Mouse (Mus musculus): ENCODE data around the gene Catsperz.
"Not testable (repeated sequence)": the region's sequence is repeated elsewhere in the genome, so short reads cannot be mapped to it uniquely, and the experiment has no call there.

Gene Catsperz

DNA sequence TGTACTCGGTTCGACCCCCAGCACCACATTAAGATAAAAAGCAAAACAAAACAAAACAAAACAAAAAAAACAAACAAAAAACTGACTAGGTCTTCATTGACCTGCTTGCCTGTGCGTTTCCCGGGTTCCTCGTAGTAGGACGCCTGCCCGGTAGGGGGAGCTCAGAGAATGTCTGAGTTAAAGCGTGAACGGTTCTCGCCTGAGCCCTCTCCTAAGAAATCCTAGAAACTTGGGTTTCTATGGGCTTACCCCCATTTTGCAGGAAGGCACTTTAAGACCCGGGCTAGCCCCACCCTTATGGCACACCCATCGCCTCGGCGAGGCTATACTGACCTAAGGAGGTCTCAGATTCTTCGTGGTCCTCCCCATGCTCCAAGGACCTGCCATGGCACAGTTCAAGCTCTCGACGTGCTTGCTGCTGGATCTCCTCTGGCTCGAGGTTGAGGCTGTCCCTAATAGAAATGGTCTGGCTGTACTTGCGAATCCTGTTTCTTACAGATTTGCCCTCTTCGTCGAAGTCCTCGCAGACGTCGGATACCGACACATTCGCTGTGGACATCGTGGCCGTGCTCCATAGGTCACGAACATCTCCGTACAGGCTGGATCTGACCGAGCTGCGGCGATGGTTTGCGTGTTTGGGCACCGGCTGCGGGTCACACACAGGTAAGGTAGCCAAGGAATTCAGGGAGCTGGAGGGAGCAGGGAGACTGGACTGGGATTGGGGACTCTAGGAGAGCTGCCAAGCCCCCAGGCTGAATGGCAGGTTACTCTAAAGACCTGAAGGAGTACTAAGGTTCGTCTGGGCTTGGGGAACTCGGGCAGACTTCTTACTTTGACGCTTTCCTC, 496 bp downstream of the Catsperz start:
- ATAC-seq (ENCODE audit: low TSS enrichment), result no peak

DNA sequence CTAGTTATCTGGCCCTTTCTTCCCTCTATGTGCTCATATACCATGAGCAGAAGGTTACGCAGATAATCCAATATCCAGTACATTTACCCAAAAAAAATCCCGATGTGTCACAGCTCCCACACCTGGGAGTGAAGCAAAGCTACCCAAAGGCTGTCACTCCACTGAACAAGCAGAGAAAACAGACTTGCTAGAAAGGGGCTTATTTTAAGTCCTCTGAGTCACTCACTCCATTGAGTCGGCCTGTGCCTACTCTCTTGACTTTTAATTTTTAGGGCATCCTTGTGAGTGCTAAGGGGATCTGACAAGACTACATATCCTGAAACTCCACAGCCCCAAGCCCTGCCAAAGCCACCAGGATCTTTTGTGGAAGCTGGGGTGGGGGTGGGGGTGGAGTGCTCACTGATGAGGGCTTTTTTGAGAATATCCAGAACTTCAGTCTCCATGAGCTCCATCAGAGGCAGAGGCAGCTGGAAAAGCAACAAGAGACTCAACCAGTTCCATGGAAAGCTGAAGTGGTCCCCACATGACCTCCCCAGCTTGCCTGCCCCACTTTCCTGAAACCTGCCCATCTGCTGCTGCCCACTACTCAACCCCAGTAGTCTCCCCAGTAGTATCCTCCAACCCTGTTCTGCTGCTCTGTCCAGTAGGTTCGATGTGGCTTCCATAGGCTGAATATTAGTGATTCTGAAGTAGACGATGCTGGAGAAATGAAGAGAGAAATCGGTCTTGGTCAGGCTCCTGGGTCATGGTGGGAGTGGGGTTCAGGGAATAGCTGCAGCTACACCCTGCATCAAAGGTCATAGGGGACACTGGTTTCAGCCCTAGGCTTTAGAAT, 2.1 kb downstream of the Catsperz start:
- ATAC-seq (ENCODE audit: low TSS enrichment), result no peak

DNA sequence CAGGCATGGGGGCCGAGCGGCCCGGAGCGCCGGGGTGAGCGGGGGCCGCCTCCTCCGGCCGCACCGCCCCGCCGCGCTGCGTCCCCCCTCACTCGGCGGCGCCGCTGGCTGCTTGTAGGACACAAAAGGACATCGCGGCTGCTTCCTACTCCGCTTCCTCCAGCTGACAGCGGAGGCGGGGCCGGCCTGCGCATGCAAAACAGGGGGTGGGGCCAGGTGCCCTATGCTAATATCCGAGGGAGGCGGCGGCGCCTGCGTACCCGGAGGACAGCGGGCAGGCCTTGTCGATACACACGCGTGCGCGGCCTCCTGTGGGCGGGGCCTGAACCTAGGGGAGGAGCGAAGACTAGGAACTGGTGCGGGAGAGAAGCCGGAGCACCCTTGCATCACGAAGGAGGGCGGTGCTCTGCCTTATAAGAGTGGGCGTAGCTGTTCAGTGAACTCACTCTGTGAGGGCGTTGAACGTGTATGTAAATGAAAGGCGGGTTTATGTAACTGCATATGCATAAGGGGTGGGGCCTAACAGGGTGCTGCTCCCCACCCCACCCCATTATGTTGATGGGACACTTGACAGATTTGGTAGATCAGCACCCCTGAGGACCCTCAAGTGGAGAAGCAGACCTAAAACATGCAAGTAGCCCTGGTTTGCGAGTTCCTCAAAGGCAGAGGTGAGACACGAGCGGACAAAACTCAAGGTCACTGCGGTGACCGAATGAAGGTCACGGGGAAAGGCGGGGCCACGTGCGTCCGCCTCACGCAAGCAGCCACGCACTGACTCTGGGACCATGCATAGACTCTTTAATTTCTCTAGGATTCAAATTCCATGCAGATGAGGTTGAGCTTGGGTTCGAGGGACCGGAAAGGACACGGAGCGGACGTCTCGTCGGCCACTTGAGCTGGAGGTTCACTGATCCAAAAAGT, 3.3 kb downstream of the Catsperz start, which contains the start of gene Esrra:
Gene Esrra, minus strand, starts transcription at position 167 of the 921 bp plus-strand sequence.
- peak; percentile 87 for ATAC-seq (ENCODE audit: low TSS enrichment)

DNA sequence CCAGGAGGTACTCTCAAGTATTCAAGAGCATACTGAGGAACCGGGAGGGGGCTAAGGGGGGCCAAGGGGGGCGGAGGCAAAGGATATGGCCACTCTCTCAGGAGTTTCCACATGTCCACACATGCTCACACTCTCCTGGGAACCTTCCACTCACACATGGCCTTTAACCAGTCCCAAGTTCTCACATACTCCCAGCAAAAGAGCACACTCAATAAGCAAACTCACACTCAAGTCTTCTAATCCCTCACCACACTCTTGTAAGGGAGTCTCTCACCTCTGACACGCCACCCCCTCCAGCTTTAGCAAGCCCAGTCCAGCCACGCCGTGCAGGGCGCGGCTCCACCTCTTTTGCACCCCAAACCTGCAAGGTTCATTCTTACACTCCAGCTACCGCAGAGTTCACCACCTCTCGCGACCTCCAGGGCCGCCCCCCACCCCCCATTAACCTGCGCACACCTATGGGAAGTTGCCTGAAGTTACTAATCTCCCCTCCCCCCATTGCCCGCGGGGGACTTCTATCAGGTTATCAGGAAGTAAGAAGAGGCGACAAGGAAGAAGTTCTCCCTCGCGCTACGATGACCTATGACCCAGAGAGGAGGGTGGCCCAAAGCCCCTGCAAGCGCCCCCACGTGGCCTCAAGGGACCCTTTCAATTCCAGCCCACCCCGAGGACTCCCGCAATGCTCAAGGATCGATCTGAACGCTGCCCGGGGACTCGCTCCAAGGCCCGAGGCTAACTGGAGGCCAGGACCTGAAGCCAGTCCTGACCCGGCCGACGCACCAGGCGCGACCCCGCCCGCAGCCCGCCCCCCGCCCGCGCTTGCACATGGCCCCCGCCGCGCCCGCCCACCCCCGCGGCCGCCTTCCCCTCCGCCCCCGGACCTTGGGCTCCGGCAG, 4.2 kb downstream of the Catsperz start:
- ATAC-seq (ENCODE audit: low TSS enrichment), result no peak

DNA sequence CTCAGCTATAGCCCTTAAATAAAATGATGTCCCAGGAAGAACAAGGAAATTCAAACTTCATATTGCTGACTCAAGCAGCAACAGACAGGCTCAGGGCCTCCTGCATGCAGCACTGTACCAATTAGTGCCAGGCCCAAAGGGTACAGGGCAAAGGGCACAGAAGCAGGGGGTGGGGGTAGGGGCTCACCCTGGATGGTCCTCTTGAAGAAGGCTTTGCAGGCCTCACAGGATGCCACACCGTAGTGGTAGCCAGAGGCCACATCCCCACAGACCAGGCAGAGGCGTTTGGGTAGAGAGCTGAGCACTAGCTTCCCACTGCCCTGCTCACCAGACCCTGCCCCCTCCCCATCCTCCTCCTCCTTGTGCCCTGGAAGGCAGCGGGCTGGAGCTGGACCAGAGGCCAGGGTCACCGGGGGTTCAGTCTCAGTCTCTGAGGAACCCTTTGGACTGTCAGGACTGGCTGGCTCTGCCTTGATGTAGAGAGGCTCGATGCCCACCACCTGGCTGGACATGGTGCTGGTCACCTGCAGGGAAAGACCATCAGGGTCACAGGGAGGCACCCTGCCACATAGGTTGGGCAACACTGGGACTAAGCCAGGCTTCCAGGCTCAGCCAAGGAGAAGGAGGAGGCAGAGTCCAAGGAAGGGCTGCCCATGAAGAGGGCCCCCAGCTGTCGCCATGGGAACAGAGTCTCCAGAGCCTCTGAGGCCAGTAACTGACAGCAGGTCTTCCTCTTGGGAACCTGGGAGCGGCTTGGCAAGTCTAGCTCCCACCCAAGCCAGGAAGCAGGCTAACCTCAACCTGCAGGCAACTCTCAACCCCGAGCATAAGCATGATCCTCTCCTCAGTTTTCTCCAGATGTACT, 5.1 kb downstream of the Catsperz start:
- no peak for ATAC-seq (ENCODE audit: low TSS enrichment)

DNA sequence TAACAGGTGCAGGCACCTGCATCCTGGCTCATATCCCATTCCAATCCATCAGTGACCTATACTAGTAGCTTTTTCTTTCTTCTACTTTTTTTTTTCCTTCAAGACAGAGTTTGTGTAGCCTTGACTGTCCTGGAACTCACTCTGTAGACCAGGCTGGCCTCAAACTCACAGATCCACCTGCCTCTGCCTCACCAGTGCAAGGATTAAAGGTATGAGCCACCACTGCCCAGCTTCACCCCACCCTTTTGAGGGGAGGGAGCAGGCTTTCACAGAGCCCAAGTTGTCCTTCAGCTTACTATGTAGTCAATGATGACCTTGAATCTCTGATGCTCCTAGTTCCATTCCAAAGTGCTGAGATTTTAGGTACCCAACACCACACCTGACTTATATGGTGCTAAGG, 5.7 kb downstream of the Catsperz start:
- no peak for ATAC-seq (ENCODE audit: low TSS enrichment)

DNA sequence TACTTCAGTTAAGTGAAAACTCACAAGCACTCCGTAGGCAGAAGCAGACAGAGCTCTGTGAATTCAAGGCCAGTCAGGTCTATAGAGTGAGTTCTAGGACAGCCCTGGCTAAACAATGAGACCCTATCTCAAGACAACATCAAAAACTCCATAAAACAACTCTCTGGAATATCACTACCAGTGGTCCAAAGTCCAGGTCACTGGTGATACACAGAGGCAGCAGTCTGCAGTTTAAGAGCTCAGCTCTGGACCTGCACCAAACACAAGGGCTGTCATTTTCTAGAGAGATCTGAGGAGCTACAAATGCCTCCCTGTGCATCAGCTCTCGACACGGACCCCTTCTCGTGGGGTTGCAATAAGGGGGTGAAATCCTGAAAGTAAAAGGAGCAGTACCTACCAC, 6.9 kb downstream of the Catsperz start:
- ATAC-seq (ENCODE audit: low TSS enrichment), result no peak

DNA sequence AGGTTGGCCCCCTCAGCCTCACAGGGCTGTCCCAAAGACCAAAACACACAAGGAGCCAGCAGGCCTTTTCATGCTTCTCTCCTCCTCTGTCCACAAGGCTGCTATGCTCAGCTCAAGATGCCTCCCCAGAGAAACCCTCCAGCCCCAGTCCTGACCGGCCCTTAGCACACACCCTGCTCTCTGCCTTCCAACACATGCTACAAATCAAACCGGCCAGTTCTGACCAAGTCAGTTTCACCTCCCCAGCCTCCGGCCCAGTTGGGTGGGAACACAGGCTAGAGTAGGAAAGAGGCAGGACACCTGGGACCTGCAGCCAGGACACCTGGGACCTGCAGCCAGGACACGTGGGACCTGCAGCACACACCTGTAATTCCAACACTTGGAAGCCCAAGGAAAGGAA, 8.7 kb downstream of the Catsperz start:
- ATAC-seq (ENCODE audit: low TSS enrichment), result no peak

DNA sequence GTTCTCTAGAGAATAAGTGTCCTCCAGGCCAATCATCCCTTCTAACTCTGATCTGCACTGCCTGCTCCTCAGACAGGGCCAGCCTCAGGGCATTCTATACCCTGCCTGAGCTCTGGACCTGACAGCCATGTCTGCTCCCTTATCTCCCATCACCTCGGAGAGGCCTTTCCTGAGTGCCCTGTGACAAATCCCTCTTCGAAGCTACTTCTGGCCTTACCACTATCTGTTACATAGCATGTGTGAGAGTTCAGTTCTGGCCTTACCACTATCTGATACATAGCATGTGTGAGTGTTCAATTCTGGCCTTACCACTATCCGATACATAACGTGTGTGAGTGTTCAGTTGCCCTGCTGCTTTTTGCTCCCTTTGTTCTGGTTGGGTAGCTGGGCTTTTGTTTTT, 9.9 kb downstream of the Catsperz start:
- ATAC-seq (ENCODE audit: low TSS enrichment), result no peak

DNA sequence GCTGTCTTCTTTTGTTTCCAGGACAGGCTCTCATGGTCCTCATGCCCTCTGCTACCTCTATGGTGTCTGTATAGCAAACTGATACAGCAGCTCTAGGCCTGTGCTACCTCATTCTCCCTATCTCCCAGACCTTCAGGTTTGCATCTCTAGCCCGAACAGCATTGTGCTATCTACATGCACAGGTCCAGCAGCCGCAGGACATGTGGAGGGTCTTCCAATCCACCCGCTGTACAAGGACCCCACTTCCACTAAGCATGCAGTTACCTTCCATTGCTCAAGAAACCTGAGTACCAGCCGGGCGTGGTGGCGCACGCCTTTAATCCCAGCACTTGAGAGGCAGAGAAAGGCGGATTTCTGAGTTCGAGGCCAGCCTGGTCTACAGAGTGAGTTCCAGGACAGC, 10.6 kb downstream of the Catsperz start:
- ATAC-seq (ENCODE audit: low TSS enrichment), result no peak

DNA sequence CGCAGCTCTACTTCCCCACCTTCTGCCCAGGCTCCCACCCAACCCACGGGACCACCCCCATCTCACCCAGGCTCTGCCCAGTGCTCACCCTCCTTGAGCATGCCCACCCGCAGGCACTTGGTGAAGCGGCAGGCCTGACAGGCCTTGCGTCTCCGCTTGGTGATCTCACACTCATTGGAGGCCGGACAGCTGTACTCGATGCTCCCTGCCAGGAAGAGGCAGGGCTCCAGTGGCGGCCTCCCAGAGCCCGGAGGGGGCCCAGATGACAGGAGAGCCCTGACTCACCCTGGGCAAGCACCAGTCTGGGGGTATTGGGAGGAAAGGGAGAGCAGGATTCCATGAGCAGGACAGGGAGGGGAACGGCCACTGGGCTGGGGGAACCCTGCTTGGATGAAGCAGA, 11.2 kb downstream of the Catsperz start:
- no peak for ATAC-seq (ENCODE audit: low TSS enrichment)

DNA sequence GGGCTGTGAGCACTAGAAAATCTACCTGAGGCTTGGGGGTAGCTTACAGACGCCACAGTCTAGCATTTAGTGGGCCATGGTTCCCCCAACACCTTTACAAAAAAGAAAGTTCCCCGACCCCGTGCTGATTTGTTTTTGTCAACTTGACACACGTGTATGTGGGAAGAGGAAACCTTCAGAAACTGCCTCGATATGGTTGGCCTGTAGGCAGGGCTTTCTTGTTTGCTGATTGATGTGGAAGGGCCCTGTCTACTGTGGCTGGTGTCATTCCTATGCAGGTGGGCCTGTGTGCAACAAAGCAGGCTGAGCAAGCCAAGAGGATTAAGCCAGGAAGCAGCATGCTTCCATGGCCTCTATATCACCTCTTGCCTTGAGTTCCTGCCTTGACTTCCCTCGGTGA, 12.1 kb downstream of the Catsperz start:
- no peak for ATAC-seq (ENCODE audit: low TSS enrichment)

DNA sequence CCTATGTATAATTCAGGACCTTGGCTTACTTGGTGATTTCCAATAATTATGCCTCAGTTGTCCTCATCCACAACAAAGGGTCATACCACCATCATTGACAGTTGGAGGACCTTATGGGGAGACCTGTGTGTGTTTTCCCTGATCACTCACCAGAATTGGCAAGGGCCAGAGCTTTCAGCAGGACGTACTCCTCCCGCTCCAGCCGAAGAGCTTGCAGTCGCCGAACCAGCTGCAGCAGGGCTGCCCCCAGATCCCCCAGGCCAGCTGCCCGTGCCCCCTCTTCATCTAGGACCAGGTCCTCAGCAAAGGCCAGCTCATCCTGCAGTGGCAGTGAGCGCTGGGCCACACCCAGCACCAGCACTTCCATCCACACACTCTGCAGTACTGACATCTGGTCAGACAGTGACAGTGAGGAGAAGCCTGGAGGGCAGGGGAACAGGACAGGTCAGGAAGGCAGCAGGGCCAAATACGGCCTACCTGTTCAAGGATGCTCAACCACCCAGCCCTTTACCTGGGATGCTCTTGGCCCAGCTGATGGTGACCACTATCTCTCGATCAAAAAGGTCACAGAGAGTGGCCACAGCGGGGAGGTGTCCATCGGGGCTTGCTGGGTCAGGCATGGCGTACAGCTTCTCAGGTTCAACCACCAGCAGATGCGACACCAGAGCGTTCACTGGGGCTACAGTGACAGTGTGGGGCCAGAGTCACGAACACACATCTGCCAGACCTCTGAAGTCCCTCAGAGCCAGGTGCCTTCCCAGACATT, 12.8 kb downstream of the Catsperz start:
- no peak for ATAC-seq (ENCODE audit: low TSS enrichment)

DNA sequence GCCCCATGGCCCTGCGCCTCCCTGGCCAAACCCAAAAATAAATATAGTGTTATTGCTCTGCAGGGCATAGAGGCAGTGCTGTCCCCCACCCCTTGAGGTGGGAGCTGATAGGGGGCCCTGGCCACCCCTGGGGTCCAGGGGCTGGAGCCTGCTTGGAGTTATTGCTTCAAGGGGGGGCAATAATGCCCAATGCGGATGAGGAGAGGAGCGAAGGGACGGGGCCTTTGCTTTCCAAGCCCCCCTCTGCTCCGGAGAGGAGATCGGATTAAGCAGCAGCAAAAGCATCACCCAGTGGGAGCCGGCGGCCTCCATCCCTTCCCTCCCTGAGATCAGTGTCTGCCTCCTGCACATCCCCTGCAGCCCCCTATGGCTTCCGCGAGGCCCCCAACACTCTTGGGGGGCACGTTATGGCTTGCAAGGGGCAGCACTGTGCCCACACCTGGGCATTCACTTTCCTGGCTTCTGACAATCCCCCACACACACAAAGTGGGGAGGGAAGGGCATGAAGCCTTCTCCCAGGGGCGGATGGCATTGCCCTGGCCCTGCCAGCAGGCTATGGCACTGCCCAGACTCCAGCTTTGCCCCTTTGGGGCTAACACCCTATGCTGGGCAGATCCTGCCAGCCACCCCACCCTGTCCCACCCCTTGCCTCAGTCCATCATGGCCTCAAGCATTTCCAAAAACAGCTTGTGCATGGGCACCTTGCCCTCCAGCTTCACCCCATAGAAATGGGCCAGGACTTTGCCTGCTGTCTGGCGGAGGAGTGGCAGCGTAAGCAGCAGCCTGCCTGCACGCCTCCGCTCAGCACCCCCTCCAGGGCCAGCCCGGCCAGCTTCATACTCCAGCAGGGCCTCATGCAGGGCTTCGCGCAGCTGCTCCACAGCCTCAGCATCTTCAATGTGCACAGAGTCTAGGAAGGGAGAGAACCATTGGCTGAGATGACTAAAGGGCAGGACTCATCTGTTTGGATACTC, 13.8 kb downstream of the Catsperz start:
- no peak for ATAC-seq (ENCODE audit: low TSS enrichment)

DNA sequence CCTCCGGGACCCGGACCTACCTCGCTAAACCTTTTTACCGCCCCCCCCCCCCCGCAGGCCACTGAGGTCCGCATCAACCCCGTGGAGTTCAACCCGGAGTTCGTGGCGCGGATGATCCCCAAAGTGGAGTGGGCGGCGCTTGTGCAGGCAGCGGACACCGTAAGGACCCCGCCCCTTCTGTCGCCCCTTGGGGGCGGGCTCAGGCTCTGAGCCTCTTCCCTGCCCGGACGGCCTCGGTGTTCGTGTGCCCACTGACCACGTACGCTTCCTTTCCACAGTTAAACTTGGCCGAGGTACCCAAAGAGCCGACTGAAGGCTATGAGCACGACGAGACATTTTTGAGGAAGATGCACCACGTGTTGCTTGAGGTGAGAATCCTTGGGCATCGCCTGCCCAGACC, 14.9 kb downstream of the Catsperz start:
- ATAC-seq (ENCODE audit: low TSS enrichment), result not testable (repeated sequence)

DNA sequence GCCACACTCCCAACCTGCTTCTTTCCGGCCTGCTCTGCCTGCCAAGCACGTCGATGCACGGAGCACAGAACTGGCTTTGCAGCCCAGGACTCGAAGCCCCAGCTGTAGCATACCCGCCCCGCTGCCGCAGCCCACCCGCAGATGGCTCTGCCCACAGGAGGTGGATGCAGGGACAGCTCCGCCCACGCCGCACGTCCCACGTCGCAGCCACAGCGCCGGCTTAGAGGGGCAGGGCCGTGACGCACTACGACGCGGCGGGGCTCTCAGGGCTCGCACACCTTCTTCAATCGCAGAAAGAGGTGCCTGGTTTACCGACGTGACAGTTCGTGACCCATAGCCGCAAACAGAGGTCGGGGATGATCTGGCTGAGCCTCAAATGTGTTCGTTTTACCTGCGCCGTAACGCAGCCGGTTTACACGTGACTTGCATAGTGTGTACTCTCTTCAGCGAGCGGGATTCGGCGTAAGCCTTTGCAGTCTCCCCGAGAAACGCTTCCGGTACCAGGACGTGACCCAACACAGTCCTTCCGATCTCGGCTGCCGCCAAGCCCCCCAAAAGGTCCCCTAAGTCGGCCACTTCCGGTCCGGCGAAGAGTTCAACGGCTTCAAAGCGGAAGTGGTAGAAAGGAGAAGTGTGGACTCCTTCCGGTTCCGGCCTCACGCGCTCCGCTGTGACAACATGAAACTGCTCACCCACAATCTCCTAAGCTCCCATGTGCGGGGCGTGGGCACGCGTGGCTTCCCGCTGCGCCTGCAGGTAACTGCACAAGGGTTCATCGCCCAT, 15.5 kb downstream of the Catsperz start, which contains the start of the genes Trmt112 and Prdx5:
Gene Trmt112, plus strand, starts transcription at position 192 of the 783 bp plus-strand sequence.
Gene Prdx5, minus strand, starts transcription at position 600 of the 783 bp plus-strand sequence.
- ATAC-seq (ENCODE audit: low TSS enrichment), result peak; percentile 78

DNA sequence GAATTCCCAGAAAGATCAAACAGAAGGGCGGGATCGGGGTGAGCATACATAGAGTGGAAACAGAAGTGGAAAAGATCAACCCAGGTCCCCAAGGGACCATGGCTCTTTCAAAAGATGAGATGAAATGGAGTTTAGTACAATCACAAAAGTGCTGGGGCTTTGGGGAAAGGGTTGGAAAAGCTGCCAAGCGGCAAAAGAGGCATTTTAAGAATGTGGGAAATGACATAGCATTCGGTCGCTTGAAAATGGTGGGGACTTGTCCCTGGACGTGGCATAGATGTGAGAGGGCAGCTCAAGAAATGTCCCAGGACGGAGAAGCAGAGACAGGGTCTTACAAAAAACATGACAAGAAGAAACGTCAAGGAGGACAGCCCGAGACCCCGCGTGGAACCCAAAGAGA, 16.2 kb downstream of the Catsperz start:
- no peak for ATAC-seq (ENCODE audit: low TSS enrichment)

All from frontal cortex, adult (tissue).